9 mouse cellular contexts compared by ENCODE assay signal in the genomic region with DNA sequence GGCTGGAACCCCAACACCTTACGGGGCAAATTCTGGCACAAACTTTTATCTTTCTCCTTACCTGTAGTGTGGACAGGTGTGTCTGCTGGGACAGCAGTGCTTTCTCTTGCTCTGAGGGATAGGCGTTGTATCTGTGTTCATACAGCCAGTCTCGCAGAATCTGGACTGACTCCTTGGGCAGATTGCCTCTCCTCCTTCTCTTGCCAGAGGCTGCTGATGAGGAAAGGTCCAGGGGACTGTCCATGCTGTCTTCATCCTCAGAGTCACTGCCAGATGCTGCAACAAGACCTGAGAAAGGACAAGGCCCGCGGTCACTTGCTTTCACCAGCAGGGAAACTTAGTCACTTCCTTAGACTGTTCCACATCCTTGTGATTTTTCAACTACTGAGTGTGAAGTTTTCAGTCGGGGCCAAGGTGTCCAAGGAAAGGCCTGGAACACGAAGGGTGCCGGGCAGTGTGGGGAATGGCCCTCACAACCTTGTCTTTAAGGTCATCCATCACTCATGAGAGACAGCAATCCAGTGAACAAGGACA. TPM values are rescaled to one million over a fixed set of nuclear protein-coding genes. Genes with fewer than 3 reads are reported as not detected.
DNase-seq lines count a peak whose midpoint lies in the region; ATAC-seq lines count a peak whose summit lies in the region.
"Had no signal": no experiment of that assay in that cellular context is flagged by ENCODE, and none has a peak within 500 bp of the region (broad histone marks: within the 10 kb centered on the region; RNA-seq: fewer than 3 reads in every experiment).

No protein-coding gene starts in this region.

- H3K27me3 ChIP-seq in megakaryocyte, embryonic 14.5 days (replicated peaks), result peaks cover 17% of the 10 kb centered on the region
- no peaks in the 10 kb centered on the region for H3K27me3 ChIP-seq in intestine, embryonic 14.5 days (replicated peaks; ENCODE audit: control insufficient read depth, insufficient read depth, low read length)
- H3K27me3 ChIP-seq in stomach, embryonic 14.5 days (ENCODE audit: control insufficient read depth, insufficient read depth, low read length), result no peaks in the 10 kb centered on the region

- H3K4me2 ChIP-seq in intestine, embryonic 14.5 days (ENCODE audit: low read length), result peak overlapping the region; percentile 99
- peak overlapping the region; percentile 94; the same call in 1 of the 2 replicates for H3K4me2 ChIP-seq in stomach, embryonic 14.5 days (replicated peaks; ENCODE audit: low read depth, low read length)

- ATAC-seq in megakaryocyte, adult 5-6 weeks (ENCODE audit: poor library complexity, severe bottlenecking), result no peak
- ATAC-seq in intestine, embryonic 14.5 days (replicated peaks; ENCODE audit: low FRiP score, low TSS enrichment, low read depth), result no peak
- no peak for ATAC-seq in stomach, embryonic 14.5 days (ENCODE audit: insufficient number of reproducible peaks, insufficient read depth, low FRiP score, low read depth)

- peak; percentile 15 to 18 for DNase-seq in heart, adult 18-20 months
- no peak for DNase-seq in heart, postnatal 25 days (ENCODE audit: low spot score)
- no peak for DNase-seq in intestine, embryonic 14.5 days (ENCODE audit: low spot score)
- DNase-seq in urinary bladder, adult 18-20 months (ENCODE audit: low spot score in 2 of 2), result no peak
- no peak for DNase-seq in frontal cortex, postnatal 14 days (ENCODE audit: low spot score in 2 of 2)
- DNase-seq: gastrocnemius, postnatal 14 days had no signal

- WGBS in intestine, embryonic 14.5 days, result 52% methylated on average over 8 of the region's 8 CpGs
- 59% methylated on average over 8 of the region's 8 CpGs for WGBS in stomach, embryonic 14.5 days

- peak overlapping the region; percentile 21 for H3K4me3 ChIP-seq in megakaryocyte, embryonic 14.5 days (replicated peaks)
- no peak overlapping the region for H3K4me3 ChIP-seq in intestine, embryonic 14.5 days (ENCODE audit: low read depth, low read length)
- no peak overlapping the region for H3K4me3 ChIP-seq in stomach, embryonic 14.5 days (ENCODE audit: low read depth, low read length)

- H3K27ac ChIP-seq in intestine, embryonic 14.5 days (ENCODE audit: low read depth), result peak overlapping the region; percentile 80
- H3K27ac ChIP-seq in stomach, embryonic 14.5 days (ENCODE audit: low read length), result peak overlapping the region; percentile 56; the same call in 1 of the 2 replicates

- no peaks in the 10 kb centered on the region for H3K9me3 ChIP-seq in megakaryocyte, embryonic 14.5 days
- H3K9me3 ChIP-seq in intestine, embryonic 14.5 days (ENCODE audit: control insufficient read depth, low read length), result no peaks in the 10 kb centered on the region
- H3K9me3 ChIP-seq in stomach, embryonic 14.5 days (ENCODE audit: control insufficient read depth, low read depth, low read length), result no peaks in the 10 kb centered on the region

- H3K36me3 ChIP-seq in megakaryocyte, embryonic 14.5 days (replicated peaks; ENCODE audit: low read length), result peaks cover 12% of the 10 kb centered on the region
- peaks cover 38% of the 10 kb centered on the region for H3K36me3 ChIP-seq in intestine, embryonic 14.5 days (ENCODE audit: control insufficient read depth, insufficient read depth, low read length)
- H3K36me3 ChIP-seq in stomach, embryonic 14.5 days (ENCODE audit: control insufficient read depth, insufficient read depth, low read length), result peaks cover 33% of the 10 kb centered on the region; the same call in 1 of the 2 replicates

- peaks cover 36% of the 10 kb centered on the region for H3K4me1 ChIP-seq in megakaryocyte, embryonic 14.5 days
- H3K4me1 ChIP-seq in intestine, embryonic 14.5 days (replicated peaks; ENCODE audit: control insufficient read depth, insufficient read depth, low read length), result peaks cover 31% of the 10 kb centered on the region
- peaks cover 12% of the 10 kb centered on the region; the same call in 1 of the 2 replicates for H3K4me1 ChIP-seq in stomach, embryonic 14.5 days (ENCODE audit: control insufficient read depth, insufficient read depth, low read length)

- H3K9ac ChIP-seq in intestine, embryonic 14.5 days (ENCODE audit: low read length), result 0 out of 2 replicates have a peak overlapping the region, but pooled peaks have one; percentile 27
- H3K9ac ChIP-seq in stomach, embryonic 14.5 days (replicated peaks; ENCODE audit: low read depth, low read length), result no peak overlapping the region

- intact Hi-C loops in heart, postnatal 25 days (cut with DNase I), result loop anchor here (2.0 to 10.0 kb wide), 4 partner anchors 91 to 339 kb away; partner anchors contain the start of gene Lpin2

RNA-seq across cellular contexts. Expression of gene Tgif1, which starts 7.2 kb away (rescaled TPM):
- total RNA-seq in heart, adult 18-20 months (2021), result 1 to 10 TPM; 2.6 to 4.6 TPM
- 1 to 10 TPM; 5.3 to 7.6 TPM for total RNA-seq in heart, postnatal 25 days (2021)
- polyA plus RNA-seq in megakaryocyte, embryonic 14.5 days (2012; ENCODE audit: insufficient read depth, low replicate concordance), result 1.7 and 4.9 TPM in 2 replicates
- total RNA-seq in megakaryocyte, adult 5-6 weeks (2015), result 30.7 and 40.4 TPM in 2 replicates
- 15.8 and 21.6 TPM in 2 replicates for total RNA-seq in megakaryocyte, adult 5-6 weeks (2017)
- 56.1 and 58.4 TPM in 2 replicates for polyA plus RNA-seq in intestine, embryonic 14.5 days (2014; fragmentation: Nextera tagmentation; extraction: Ambion mirVana)
- 65.0 and 66.5 TPM in 2 replicates for polyA plus RNA-seq in stomach, embryonic 14.5 days (2014; fragmentation: Nextera tagmentation; extraction: Ambion mirVana)

Comparison
In these comparisons a context has a peak if more than half of its experiments do, and no peak if none do; other contexts are left out.
1. DNase-seq: peak in heart, adult 18-20 months (2 of 2); none in heart, postnatal 25 days (single experiment), intestine, embryonic 14.5 days (single experiment), urinary bladder, adult 18-20 months (0 of 2) and frontal cortex, postnatal 14 days (0 of 2).